Mouse (Mus musculus) heart, postnatal 36 days (tissue): Measurements from ENCODE around the gene Rsph6a. TPM values are rescaled to one million over a fixed set of nuclear protein-coding genes. Genes with fewer than 3 reads are reported as not detected.
A peak's percentile ranks its signal among the peaks of the same experiment; 100 is the strongest.

Source experiments
- DNase-seq, 2 experiments: peaks; one replicate each; pipeline ENCODE4 v3.0.0; 2021 to 2022
- intact Hi-C: fragments of 180-260 bp; cut with DNase I; formaldehyde crosslinking; loops from one replicate; pipeline ENCODE4 v1.15.1; 2025
- total RNA-seq, 2 experiments: library from RNA; stranded (reverse); gene quantifications; 2 replicates each; pipeline ENCODE4 v1.2.3; 2021

Gene Rsph6a
- total RNA-seq: not detected

DNA sequence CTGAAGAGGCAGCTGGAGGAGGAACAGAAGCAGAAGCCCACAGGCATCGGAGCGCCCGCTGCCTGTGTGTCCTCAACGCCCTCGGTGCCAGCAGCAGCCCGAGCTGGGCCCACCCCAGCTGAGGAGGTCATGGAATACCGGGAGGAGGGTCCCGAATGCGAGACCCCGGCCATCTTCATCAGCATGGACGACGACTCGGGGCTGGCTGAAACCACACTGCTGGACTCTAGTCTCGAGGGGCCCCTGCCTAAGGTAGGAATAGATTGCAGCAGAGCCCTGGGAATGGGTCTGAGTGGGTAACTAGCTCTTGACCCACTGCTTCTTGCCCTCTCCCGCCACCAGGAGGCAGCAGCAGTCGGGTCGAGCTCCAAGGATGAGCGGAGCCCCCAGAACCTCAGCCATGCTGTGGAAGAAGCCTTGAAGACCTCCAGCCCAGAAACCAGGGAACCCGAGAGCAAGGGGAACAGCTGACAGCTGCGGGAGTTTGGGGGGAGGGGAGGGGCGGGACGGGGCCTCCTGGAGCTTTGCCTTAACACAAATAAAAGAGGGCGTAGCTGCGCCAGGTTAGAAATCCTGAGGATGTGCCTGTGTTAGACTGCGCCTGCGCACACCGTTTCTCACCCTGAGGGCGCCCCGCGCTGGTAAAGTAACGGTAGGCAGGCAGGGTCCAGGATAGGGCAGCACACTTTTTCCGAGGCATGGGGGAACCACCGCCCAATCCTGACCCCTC lies at the start of gene Rsph6a:
Rsph6a (plus strand) TSS at position 644 of the 730 bp plus-strand sequence.
- intact Hi-C loops: no loop called here
- DNase-seq: no peak

DNA sequence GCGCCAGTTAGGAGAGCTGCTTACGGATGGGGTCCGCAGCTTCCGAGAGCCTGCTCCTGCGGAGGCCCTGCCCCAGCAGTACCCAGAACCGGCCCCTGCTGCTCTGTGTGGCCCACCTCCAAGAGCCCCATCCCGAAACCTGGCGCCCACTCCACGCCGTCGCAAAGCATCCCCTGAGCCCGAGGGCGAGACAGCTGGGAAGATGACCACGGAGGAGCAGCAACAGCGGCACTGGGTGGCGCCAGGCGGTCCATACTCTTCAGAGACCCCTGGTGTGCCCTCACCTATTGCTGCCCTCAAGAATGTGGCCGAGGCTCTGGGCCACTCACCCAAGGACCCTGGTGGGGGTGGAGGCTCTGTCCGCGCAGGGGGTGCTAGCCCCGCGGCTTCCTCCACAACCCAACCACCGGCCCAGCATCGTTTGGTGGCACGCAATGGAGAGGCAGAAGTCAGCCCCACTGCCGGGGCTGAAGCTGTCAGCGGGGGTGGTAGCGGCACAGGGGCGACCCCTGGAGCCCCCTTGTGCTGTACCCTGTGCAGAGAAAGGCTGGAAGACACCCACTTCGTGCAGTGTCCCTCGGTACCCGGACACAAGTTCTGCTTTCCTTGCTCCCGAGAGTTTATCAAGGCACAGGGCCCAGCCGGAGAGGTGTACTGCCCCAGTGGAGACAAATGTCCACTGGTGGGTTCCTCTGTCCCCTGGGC lies 48.9 kb upstream of the Rsph6a start:
- intact Hi-C loops: loop anchor here (2.0 to 10.0 kb wide), 2 partner anchors 17 to 111 kb away; partner anchors contain the start of gene Foxa3
- no peak for DNase-seq

DNA sequence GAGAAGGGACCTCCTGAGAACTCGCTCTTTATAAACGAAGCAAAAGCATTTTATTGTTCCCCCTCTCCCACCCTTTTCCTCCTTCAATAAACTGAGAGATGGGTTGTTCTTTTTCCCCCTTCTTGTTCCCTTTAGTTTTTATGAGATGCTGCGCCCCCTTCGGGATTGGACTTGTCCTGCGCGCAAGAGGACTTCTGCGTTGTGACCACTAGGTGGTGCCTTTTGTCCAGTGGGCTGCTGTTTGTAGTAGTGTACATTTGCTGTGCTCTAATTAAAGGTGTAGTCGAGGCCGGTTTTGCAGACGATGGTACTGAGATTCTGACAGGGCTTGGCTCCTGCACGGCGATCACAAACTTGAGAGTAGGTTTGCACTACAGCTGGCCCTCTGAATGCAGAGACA lies 48.0 kb upstream of the Rsph6a start:
- peak; percentile 80 to 84 for DNase-seq
- intact Hi-C loops: loop anchor here (2.0 to 10.0 kb wide), 2 partner anchors 16 to 112 kb away; partner anchors contain the start of gene Foxa3

DNA sequence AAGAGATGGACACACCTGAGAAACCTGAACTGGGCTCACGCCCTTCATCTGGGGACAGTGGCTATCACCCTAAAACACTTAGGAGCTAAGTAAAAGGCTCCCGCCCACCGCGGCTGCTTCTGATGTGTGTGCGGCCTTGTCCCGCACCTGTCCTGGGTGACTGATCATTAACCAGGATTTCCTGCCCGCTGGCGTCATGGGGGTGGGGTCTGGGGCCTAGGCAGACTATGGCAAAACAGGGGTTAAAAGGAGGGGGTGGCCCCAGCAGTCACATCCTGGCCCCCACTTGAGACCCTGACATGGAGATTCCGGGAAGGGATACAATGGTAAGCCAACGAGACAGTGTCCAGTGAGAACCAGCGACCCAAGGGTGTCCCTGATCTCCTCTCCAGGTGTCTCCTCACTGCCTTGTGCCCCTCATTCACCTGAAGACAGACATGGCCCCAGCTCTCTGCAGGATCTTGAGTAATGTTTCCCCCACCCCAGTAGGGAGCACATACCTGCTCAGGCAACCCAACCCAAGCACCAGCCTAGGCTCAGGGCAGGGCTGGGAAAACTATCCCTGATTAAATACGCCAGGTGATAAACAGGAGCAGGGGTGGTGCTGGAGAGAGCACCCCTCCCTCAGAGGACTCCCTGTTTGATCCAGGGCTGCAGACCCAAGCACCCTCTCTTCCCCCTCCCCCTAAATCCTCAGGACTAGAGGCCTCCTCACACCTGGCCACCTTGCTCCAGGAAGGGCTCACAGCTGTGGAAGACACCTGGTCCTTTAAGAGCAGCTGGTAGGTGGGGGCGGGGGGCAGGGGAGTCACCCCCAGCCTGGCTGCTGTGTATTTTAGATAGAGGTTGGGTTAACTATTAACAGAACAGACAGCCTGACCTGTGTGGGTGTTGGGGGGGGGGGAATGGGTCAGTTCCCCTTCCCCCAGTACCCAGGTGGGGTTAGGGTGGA lies 47.2 kb upstream of the Rsph6a start:
- no peak for DNase-seq
- intact Hi-C loops: loop anchor here (2.0 to 10.0 kb wide), 2 partner anchors 15 to 113 kb away; partner anchors contain the start of gene Foxa3

DNA sequence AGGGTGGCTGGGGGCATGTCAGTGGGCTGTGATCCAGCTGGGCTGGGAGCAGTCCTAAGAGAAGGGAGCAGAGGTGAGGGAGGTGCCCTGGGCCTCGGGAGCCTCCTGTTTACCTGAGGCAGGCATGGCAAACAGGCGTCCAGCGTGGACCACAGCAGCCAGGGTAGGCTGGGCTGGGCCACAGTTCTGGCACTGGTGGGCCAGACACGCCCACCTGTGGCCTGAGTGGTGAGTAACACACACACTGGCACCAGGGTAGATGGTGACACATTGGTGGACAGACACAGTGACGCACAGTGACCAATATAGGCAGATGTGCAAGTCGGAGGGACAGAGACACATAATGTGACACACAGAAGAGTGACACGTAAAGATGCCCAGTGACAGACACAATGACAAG lies 43.9 kb upstream of the Rsph6a start:
- intact Hi-C loops: no loop called here
- DNase-seq: no peak

DNA sequence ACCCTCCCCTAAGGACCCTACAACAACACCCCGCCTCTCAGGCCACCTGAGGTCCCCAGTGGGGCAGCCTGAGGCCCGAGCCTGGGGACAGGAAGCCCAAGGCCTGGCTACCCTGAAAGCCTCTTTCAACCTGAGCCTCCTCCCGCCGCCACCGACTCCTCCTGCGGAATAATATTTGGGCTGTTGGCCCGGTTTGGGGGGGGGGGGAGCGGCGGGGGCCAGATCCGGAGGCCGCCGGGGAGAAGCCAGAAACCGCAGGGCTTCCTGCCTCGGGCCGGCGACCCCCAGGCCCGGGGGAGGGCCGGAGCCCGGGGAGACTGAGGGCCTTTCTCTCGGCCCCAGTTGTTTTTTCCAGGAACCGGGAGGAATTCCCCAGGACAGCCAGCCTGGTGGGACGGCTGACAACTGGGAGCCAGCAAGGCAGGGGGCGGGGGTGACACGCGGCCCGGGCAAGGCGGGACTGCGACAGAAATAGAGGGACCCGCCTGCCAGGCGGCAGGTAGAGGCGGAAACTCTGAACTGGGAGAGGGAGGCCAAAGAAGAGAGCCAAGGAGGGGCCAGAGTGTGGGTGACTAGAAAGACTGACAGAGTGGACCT lies 42.4 kb upstream of the Rsph6a start:
- DNase-seq: peak; percentile 44 to 63
- intact Hi-C loops: no loop called here

DNA sequence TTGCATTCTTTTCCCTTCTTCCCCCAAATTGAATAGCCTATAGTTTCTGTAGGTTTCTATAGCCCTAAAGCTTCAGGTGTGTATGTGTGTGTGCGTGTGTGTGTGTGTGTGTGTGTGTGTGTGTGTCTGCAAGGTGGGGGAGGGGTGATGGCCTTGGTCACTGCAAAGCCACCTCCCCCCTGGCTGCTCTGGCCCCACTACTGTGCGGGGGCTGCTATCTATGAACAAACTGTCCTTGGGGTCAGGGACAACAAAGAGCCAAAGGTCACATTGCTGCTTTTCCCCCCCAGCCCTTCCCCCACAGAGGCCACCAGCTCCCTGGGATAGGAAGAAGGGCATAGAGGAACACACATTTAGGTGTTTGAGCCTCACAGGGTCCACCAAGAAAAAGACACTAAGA lies 41.6 kb upstream of the Rsph6a start:
- DNase-seq: no peak
- intact Hi-C loops: no loop called here

DNA sequence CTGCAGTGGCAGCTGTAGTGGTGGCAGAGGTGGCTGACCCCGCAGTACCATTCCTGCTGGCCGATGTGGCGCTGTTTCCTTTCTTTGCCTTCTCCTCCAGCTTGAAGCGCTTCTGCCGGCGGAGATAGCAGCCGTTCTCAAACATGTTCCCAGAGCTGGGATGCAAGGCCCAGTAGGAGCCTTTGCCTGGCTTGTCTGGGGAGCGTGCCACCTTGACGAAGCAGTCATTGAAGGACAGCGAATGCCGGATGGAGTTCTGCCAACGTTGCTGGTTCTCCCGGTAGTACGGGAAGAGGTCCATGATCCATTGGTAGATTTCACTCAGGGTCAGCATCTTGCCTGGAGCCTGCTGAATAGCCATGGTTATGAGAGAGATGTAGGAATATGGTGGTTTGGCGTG lies 40.0 kb upstream of the Rsph6a start:
- intact Hi-C loops: no loop called here
- no peak for DNase-seq

DNA sequence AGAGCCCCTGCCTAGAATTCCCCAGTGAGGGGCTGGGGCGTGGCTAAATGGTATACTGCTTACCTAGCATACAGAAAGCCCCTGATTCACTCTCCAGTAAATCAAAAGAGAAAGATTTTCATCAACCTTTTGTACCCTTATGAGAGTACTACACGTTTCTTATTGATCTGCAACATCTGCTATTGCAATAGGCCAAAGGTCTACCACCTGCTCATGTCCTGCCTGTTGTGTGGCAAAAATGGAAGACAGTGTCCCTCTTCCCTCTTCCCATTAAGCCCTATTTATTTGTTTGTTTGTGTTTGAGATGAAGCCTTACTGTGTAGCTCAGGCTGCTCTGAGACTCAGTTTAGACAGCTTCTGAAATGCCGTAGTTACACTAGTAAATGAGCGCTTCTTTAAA lies 38.4 kb upstream of the Rsph6a start:
- intact Hi-C loops: no loop called here
- DNase-seq: no peak

DNA sequence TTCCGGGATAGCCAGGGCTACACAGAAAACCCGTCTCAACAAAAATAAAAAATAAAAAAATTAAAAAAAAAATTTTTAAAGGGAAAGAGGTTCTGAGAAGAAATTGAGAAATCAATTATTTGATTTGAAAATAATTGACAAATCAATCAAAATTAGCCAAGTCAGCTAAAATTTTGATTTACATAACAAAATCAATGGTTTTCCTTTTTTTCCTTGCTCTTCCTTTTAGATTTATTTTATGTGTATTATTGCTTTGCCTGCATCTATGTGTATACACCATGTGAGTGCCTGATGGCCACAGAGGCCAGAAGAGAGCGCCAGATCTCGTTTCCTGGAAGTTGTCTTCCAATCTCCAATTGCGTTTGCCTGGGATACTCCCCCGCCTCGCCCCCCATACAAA lies 36.6 kb upstream of the Rsph6a start:
- no peak for DNase-seq
- intact Hi-C loops: no loop called here

DNA sequence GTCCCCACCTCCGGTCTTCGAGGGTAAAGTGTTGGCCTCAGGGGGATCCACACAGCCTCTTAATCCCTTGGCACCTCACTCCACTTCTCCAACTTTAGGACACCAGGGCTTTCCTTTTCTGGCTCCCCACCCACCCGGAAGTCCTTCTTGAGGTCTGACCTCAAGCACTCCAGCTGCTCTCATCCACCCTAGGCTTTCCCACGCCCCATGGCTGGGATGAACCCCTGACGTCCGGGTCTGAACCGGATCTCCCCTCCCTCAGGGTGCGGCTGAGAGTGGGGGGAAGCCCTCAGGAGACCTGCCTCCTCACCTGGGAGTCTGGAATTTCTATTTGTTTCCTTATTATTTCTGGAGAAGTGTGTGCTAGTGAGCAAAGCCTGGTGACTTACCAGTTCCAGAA lies 33.4 kb upstream of the Rsph6a start:
- intact Hi-C loops: no loop called here

DNA sequence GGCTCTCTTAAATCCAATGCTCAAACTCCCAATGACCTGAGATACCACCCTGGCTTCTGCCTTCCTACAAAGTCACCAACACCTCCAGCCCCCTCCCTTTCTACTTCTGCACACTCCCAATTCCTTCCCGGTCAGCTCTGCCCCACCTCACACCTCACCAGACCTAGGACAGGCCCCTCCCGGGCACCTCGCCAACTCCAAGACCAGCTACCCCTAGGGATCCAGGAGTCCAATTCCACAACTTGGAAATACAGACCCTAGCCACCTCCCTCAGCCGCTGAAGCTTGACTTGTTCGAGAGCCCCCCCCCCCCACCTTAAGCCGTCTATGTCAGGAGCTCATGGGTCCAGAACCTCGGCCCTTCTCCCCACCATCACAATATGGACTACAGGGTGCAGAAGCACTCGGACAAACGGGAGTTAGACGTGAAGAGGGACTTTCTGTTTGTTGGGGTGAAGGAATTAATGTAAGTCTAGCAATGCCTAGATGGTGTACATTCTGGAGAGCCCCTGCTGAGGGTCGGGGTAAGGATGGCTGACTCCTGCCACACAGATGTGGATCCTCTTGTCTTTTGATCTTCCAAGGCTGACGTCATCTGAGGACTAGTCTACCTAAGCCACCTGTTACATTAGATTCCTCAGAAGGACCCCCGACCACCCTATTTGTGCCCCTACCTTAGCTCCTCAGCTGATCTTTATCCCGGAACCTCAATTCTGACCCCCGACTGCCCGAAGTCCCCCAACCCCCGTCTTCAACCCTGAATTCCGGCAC lies 32.1 kb upstream of the Rsph6a start:
- intact Hi-C loops: loop anchor here (2.0 kb wide), 1 partner anchor 16 kb away; no protein-coding TSS in a partner anchor
- no peak for DNase-seq

More for the DNA sequence above, 33.4 kb upstream of the Rsph6a start:
- DNase-seq: no peak

DNA sequence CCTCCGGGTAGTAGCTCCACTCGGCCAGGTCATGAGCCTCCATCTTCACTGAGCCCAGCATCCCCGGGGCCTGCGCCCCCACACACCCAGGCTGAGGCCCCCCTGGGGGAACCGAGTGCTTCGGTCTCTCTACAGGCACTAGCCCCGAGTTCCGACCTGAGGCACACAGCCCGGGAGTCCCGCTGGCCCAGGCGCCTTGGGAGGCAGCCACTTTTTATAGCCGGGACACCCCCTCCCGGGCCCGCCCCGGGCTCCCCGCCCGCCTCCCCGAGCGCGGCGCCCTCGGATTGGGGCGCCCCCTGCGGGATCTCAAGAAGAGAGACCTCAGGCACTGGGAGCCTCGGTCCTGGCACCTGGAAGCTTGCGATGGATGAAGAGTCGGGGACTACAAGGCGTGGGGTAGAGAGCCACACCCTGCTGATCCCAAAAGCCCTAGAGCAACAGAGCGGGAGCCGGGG lies 31.1 kb upstream of the Rsph6a start, which contains the start of gene Foxa3:
Foxa3 (minus strand) TSS at position 182 of the 458 bp plus-strand sequence.
- intact Hi-C loops: loop anchor here (2.0 kb wide), 1 partner anchor 17 kb away; no protein-coding TSS in a partner anchor

DNA sequence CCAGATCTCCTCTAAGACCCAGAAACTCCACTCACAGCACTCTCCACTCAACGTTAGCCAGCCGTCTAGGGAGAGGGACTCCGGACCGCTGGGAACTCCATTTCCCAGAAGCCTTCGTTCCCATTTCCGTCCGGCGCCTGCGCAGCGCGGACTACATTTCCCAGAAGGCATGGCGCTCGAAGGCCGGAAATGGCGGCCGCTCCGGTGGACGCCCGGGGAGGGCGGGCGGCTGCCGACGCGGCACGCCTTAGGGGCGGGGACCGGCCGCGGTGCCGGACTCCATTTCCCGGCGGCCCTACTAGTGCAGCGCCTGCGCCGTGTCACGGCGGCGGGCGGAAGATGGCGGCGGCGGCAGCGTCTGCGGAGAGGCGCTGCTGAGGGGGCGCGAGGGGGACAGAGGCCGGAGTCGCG lies 30.4 kb upstream of the Rsph6a start, which contains the start of gene Sympk:
Sympk (plus strand) TSS at position 282 of the 411 bp plus-strand sequence.
- DNase-seq: peak; percentile 93
- intact Hi-C loops: loop anchor here (2.0 kb wide), 1 partner anchor 95 kb away; the partner anchor contains the start of genes Fbxo46 and Gm4969

More for the DNA sequence above, 31.1 kb upstream of the Rsph6a start, which contains the start of gene Foxa3:
- peak; percentile 44 to 52 for DNase-seq

DNA sequence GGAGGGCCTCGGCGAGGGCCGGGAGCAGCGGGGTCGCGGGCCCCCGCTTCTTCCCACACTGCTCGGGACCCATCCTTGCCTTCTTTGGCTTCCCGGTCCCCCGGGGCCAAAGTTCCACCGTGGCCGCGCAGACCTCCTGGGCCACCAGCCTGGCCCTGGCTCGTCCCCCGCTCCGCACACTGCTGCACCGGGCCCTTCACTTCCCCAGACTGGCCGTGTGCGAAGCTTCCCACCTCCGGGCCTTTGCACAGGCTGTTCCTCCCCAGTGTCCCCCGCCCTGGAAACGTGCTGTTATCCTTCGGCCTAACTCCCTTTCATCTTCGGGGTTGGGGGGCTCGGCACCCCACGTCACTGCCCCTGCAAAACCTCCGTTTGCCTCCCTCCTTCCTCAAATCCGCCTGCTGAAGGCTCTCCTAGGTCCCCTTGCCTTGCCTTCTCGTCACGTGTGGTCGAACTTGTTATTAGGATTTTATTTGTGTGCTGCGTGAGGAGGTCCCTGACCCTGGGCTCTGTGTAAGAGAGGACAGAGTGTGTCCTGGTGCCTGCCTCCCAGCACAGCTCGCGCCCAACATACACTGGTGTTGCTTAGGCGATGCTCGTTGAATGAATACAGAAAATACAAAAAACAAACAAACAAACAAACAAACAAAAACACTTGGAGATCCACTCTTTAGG lies 29.8 kb upstream of the Rsph6a start:
- peak in 1 of 2 experiments; percentile 23 for DNase-seq
- intact Hi-C loops: loop anchor here (2.0 kb wide), 1 partner anchor 94 kb away; the partner anchor contains the start of genes Fbxo46 and Gm4969

DNA sequence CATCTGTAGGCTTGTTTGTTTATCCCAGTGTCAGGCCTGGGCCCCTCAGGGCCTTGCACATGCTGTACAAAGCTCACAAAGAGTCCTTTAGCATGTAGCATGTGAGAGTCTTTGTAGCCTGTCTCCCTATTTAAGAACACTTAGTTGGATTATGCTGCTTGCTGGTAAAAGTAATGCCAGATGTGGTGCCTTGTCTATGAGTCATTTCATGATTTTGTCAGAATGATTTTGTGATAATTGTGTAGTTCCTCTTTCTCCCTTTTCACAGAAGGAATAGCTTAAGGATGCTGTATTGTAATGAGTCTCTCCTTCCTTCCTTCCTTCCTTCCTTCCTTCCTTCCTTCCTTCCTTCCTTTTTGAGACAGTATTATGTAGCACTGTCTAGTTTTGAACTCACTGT lies 26.4 kb upstream of the Rsph6a start:
- intact Hi-C loops: no loop called here
- DNase-seq: no peak

DNA sequence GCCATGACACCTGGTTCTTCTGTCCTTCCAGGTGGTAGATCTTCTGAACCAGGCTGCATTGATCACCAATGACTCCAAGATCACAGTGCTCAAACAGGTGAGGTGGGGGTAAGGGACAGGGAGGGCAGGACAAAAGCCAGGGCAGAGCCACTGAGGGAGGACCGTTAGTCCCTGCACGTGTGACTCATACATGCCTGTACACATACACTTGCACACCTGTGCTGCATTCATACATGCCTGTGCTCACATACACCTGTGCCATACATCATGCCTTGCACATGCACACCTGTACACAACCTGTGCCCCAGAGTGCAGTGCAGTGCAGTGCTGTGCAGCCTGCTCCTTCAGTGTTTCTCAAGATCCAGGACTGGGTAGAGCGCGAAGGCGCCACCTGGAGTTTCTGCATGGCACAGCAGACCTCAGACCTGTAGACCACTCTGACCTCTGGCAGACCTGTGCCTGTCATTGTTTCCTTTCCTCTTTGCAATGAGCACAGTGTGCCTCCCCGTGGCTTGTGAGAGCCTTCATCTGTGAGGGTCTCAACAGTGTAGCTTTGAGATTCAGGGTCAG lies 25.3 kb upstream of the Rsph6a start:
- DNase-seq: peak; percentile 43 to 60
- intact Hi-C loops: no loop called here

DNA sequence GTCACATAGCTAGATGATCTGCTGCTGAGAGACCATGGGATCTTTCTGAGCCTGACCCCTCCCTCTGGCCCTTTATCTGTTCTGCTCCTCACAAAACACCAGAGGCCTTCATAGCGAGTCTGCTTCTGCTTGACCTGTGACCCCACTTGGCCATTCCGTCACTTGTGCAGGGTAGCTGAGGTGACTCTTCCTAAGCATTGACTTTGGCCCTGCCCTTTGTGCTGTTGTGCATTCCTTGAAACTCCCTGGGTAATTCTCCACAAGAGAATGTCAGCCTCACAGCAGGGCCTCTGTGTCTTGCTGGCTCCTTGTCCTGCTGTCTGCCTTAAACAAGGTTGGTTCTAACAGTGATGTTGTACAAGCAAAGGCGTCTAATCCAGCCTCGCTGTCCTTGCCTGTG lies 22.8 kb upstream of the Rsph6a start:
- DNase-seq: no peak
- intact Hi-C loops: no loop called here
